Mouse (Mus musculus) neural tube, embryonic 15.5 days (tissue): Measurements from ENCODE around the gene Gemin7. TPM values are rescaled to one million over a fixed set of nuclear protein-coding genes. Genes with fewer than 3 reads are reported as not detected.

Experiments
- ATAC-seq: fragments of 200-750 bp; cut with Nextera tagmentation; 2 replicates; pipeline ENCODE4 v1.8.0; 2017; ENCODE audit warnings: mild to moderate bottlenecking, moderate TSS enrichment, moderate library complexity; ENCODE audit not compliant: low FRiP score
- H3K27ac ChIP-seq: fragments of 300-500 bp; sonication (generic); replicated peaks from 2 replicates; pipeline ENCODE4 v1.5.1; 2015; ENCODE audit warnings: mild to moderate bottlenecking, inconsistent platforms
- H3K27me3 ChIP-seq: fragments of 300-500 bp; sonication (generic); replicated peaks from 2 replicates; pipeline ENCODE4 v1.6.1; 2015; ENCODE audit warnings: inconsistent platforms
- H3K36me3 ChIP-seq: fragments of 300-500 bp; sonication (generic); 2 replicates; pipeline ENCODE4 v1.6.1; 2015; ENCODE audit warnings: inconsistent platforms
- H3K4me1 ChIP-seq: fragments of 300-500 bp; sonication (generic); 2 replicates; pipeline ENCODE4 v1.6.1; 2015; ENCODE audit warnings: inconsistent platforms
- H3K4me2 ChIP-seq: fragments of 300-500 bp; sonication (generic); 2 replicates; pipeline ENCODE4 v1.6.1; 2015; ENCODE audit warnings: inconsistent platforms, mild to moderate bottlenecking, moderate library complexity
- H3K4me3 ChIP-seq: fragments of 300-500 bp; sonication (generic); replicated peaks from 2 replicates; pipeline ENCODE4 v1.5.1; 2015; ENCODE audit warnings: mild to moderate bottlenecking, inconsistent platforms
- H3K9ac ChIP-seq: fragments of 300-500 bp; sonication (generic); replicated peaks from 2 replicates; pipeline ENCODE4 v1.6.1; 2015; ENCODE audit warnings: mild to moderate bottlenecking, inconsistent platforms
- H3K9me3 ChIP-seq: fragments of 300-500 bp; sonication (generic); replicated peaks from 2 replicates; pipeline ENCODE4 v1.6.1; 2016; ENCODE audit warnings: inconsistent platforms
- whole genome bisulfite sequencing: fragments of 180-500 bp; shearing (Covaris S2); methylation state at CpG from one replicate; pipeline ENCODE4 v1.1.7; 2015; ENCODE audit warnings: mixed read lengths; 5-methylcytosine and 5-hydroxymethylcytosine counted together
- polyA plus RNA-seq: library from polyadenylated mRNA; unstranded; fragments of >200 nt; fragmentation: Nextera tagmentation; extraction: Ambion mirVana; gene quantifications from 2 replicates; pipeline ENCODE4 v1.2.1, GENCODE M21; 2015

Gene Gemin7
- polyA plus RNA-seq, 1 experiment from 2014 or later: 145 TPM

DNA sequence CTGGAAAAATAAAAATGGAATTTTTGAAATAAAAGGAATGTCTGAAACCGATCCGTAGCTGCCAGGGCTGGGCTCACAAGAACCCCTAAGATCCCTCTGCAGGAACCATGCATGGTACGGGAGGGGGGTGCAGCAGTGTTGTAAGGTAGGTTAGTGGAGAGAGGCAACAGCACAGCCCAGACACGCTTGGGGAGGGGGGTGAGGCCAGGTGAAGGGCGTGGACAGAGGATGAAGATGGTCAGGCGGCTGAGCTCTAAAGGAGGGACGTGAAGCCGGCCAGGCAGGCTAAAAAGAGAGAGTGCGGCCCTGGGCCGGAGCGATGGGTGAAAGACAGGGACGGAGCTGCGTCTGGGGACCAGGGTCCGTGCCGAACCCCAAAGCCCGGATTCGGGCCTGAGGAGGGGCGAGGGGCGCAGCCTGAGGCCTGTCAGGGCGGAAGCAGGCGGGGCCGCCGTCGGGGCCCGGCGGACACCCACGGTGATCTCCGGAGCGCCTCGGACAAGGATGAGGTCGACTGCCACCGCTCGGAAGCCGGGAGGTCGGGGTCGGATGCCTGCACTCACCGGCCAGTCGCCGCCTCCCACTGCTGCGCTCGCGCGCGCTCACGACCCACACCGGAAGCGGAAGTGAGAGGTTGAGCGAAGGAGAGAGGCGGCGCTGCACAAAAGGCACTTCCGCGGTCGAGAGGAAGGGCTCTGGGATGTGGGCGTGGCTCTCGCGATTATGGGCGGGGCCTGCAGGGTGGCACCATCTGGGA is 26.6 kb upstream of the Gemin7 start, which contains the start of gene Clasrp:
Clasrp (minus strand) TSS at position 638 of the 757 bp plus-strand sequence.
- Histone ChIP-seq H3K27me3 (no peaks in the 10 kb centered on the region), H3K4me1 (peaks cover 45% of the 10 kb centered on the region), H3K36me3 (peaks cover 22% of the 10 kb centered on the region), H3K9me3 (no peaks in the 10 kb centered on the region), H3K4me3 (peak within 1 kb of the TSS; percentile 100), H3K27ac (peak within 1 kb of the TSS; percentile 86), H3K9ac (peak within 1 kb of the TSS; percentile 99), H3K4me2 (peak within 1 kb of the TSS; percentile 92)
- WGBS: 1% methylated on average over 57 of the region's 57 CpGs
- ATAC-seq: peak; percentile 94

- Histone ChIP-seq H3K9me3 (no peaks in the 10 kb centered on the region), H3K4me1 (peaks cover 48% of the 10 kb centered on the region), H3K9ac (peak overlapping the region; percentile 99), H3K36me3 (peaks cover 31% of the 10 kb centered on the region), H3K4me2 (peak overlapping the region; percentile 92), H3K4me3 (peak overlapping the region; percentile 100), H3K27ac (no peak overlapping the region), H3K27me3 (no peaks in the 10 kb centered on the region)
- ATAC-seq: no peak
- WGBS: 84% methylated on average over 12 of the region's 12 CpGs
Observed at GRCm38 (mm10) chr7:19603055-19603454, 25.7 kb upstream of the Gemin7 start.

DNA sequence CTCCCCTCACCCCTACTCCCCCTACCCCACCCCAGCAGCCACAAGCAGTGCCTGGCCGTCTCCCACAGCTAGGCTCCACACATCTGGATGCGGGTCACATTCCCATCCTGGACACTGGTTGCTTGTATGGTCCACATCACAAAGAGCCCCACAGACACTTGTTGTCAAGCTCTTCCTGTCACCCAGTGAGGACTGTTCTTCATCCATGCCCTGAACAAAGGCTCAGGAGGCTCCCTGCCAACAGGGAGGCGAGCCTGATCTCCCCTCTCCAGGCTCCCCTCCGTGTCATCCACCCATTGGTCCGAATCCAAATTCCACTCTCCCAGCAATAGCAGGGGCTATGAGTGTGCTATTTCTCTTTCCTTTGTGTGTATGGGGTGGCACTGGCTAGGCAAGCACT is 23.2 kb upstream of the Gemin7 start:
- peak overlapping the region; percentile 70 for H3K27ac ChIP-seq
- peaks cover 48% of the 10 kb centered on the region for H3K4me1 ChIP-seq
- H3K4me3 ChIP-seq: no peak overlapping the region
- no peaks in the 10 kb centered on the region for H3K9me3 ChIP-seq
- peak; percentile 54 for ATAC-seq
- no peak overlapping the region; the same call in 1 of the 2 replicates for H3K4me2 ChIP-seq
- no peak overlapping the region for H3K9ac ChIP-seq
- 44% methylated on average over 5 of the region's 5 CpGs for WGBS
- no peaks in the 10 kb centered on the region for H3K27me3 ChIP-seq
- peaks cover 46% of the 10 kb centered on the region for H3K36me3 ChIP-seq

DNA sequence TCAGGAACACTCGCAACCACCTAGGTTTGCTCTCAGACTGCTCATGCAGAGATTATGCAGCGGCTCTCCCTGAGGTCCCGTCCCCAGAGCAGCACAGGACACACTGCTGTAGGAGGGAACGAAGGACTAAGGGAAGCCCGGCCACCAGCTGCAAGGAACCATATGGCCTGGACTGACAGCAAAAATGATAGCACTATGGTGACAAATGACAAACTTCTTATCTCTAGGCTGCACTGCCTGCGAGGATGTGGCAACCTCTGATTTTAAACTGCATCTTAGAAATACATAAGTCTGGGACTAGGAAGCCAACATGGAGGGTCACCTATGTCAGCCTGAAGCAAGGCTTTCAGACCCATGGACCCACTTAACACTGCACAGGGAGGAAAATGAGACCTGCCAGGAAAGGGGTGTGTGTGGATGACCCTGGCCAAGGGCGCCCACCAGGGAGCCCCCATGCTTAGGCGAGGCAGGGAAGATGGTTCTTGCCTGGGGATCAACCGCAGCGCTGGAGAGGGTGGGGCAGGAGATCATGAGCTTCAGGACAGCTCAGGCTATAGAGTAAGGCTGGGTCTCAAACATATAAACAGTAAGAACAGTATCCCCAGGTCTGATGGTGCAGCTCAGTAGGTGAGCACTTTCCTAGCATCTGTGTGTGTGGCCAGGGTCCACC is 15.8 kb upstream of the Gemin7 start:
- Histone ChIP-seq H3K27ac (no peak overlapping the region), H3K27me3 (no peaks in the 10 kb centered on the region), H3K36me3 (peaks cover 84% of the 10 kb centered on the region), H3K4me3 (no peak overlapping the region), H3K4me1 (no peaks in the 10 kb centered on the region; the same call in 1 of the 2 replicates), H3K9ac (no peak overlapping the region), H3K4me2 (no peak overlapping the region), H3K9me3 (no peaks in the 10 kb centered on the region)
- no peak for ATAC-seq
- WGBS: 92% methylated on average over 10 of the region's 10 CpGs

GRCm38 (mm10) chr7:19589917-19590316 is 12.5 kb upstream of the Gemin7 start:
- Histone ChIP-seq H3K9me3 (no peaks in the 10 kb centered on the region), H3K27me3 (no peaks in the 10 kb centered on the region), H3K4me1 (no peaks in the 10 kb centered on the region), H3K9ac (no peak overlapping the region), H3K36me3 (peaks cover 94% of the 10 kb centered on the region), H3K4me3 (no peak overlapping the region), H3K27ac (no peak overlapping the region), H3K4me2 (no peak overlapping the region)
- peak; percentile 36 for ATAC-seq
- WGBS: 63% methylated on average over 3 of the region's 3 CpGs

DNA sequence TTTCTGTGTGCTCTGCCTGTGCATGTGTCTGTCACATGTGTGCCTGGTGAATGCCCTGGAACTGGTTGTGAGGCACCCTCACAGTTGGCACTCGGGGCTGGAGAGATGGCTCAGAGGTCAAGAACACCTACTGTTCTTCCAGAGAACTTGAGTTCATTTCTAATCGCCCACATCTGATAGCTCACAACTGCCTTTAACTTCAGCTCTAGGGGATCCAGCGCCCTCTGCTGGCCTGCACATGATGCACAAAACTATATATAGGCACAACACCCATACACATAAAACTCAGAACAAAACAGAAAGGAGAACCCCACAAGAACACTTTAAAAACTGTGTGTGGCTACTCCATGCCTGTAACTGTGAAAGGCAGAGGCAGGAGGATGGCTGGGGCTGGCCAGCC is 11.8 kb upstream of the Gemin7 start:
- Histone ChIP-seq H3K4me2 (no peak overlapping the region), H3K4me3 (no peak overlapping the region), H3K9ac (no peak overlapping the region), H3K4me1 (no peaks in the 10 kb centered on the region), H3K36me3 (peaks cover 97% of the 10 kb centered on the region), H3K9me3 (no peaks in the 10 kb centered on the region), H3K27ac (no peak overlapping the region), H3K27me3 (no peaks in the 10 kb centered on the region)
- WGBS: 52% methylated on average over 3 of the region's 3 CpGs
- no peak for ATAC-seq

- no peaks in the 10 kb centered on the region for H3K4me1 ChIP-seq
- whole genome bisulfite sequencing: 81% methylated on average over 43 of the region's 46 CpGs
- no peak overlapping the region for H3K9ac ChIP-seq
- H3K27me3 ChIP-seq: no peaks in the 10 kb centered on the region
- H3K4me3 ChIP-seq: no peak overlapping the region
- H3K4me2 ChIP-seq: no peak overlapping the region
- no peak for ATAC-seq
- H3K36me3 ChIP-seq: peaks cover 94% of the 10 kb centered on the region
- H3K27ac ChIP-seq: no peak overlapping the region
- no peaks in the 10 kb centered on the region for H3K9me3 ChIP-seq
Observed at GRCm38 (mm10) chr7:19586269-19586668, 8.9 kb upstream of the Gemin7 start.

- H3K36me3 ChIP-seq: peaks cover 52% of the 10 kb centered on the region
- H3K4me2 ChIP-seq: no peak overlapping the region
- no peak overlapping the region for H3K9ac ChIP-seq
- H3K27ac ChIP-seq: no peak overlapping the region
- peaks cover 51% of the 10 kb centered on the region for H3K27me3 ChIP-seq
- ATAC-seq: 0 out of 2 replicates have a peak, but pooled peaks have one; percentile 23
- H3K4me3 ChIP-seq: no peak overlapping the region
- no peaks in the 10 kb centered on the region for H3K9me3 ChIP-seq
- H3K4me1 ChIP-seq: peaks cover 12% of the 10 kb centered on the region
- 89% methylated on average over 8 of the region's 8 CpGs for WGBS
Observed at GRCm38 (mm10) chr7:19580634-19581033, 3.2 kb upstream of the Gemin7 start.

DNA sequence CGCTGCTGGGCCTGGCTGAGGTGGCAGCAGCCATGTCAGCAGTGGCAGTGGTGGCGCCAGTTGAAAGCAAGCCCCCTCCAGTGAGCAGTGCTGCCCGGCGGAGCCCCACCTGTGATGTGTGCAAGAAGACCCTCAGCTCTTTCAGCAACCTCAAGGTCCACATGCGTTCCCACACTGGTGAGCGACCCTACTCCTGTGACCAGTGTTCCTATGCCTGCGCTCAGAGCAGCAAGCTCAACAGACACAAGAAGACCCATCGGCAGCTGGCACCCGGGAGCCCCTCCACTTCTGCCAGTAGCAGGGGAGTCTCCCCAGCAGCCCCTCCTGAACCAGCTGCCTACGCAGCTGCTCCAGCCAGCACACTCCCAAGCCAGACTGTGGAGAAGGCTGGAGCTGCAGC is 2.4 kb upstream of the Gemin7 start:
- Histone ChIP-seq H3K36me3 (peaks cover 44% of the 10 kb centered on the region), H3K4me1 (peaks cover 12% of the 10 kb centered on the region), H3K4me3 (no peak overlapping the region), H3K27me3 (peaks cover 55% of the 10 kb centered on the region), H3K9ac (no peak overlapping the region), H3K27ac (no peak overlapping the region), H3K4me2 (no peak overlapping the region), H3K9me3 (no peaks in the 10 kb centered on the region)
- no peak for ATAC-seq
- WGBS: 85% methylated on average over 10 of the region's 10 CpGs

DNA sequence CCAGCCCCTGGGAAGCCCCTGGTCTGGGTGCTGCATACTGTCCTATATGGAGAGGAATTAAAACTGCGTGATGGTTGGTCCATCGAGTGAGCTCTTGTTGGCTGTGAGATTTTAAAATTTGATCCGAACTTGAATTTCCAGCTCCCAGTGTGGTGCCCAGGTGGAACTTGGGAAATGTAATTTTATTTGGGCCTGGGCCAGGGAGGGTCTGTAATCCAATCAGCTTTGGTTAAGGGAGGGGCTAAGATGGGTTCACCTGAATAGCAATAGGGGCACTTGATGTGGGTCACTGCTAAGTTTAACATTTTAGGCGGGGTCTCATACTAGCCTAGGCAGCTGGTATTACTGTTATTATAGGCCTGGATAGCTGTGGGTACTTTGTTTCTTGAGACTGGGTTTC is 1.0 kb upstream of the Gemin7 start:
- no peak overlapping the region for H3K27ac ChIP-seq
- H3K27me3 ChIP-seq: peaks cover 55% of the 10 kb centered on the region
- H3K9ac ChIP-seq: no peak overlapping the region
- WGBS: 64% methylated on average over 4 of the region's 4 CpGs
- no peaks in the 10 kb centered on the region for H3K9me3 ChIP-seq
- no peak for ATAC-seq
- H3K4me1 ChIP-seq: peaks cover 21% of the 10 kb centered on the region
- H3K36me3 ChIP-seq: peaks cover 31% of the 10 kb centered on the region
- H3K4me3 ChIP-seq: no peak overlapping the region
- no peak overlapping the region for H3K4me2 ChIP-seq

- Histone ChIP-seq H3K4me3 (peak overlapping the region; percentile 30), H3K9me3 (no peaks in the 10 kb centered on the region), H3K9ac (no peak overlapping the region), H3K36me3 (peaks cover 29% of the 10 kb centered on the region), H3K4me2 (peak overlapping the region; percentile 59), H3K4me1 (peaks cover 22% of the 10 kb centered on the region), H3K27ac (no peak overlapping the region), H3K27me3 (peaks cover 55% of the 10 kb centered on the region)
- no peak for ATAC-seq
- 18% methylated on average over 10 of the region's 10 CpGs for WGBS
Observed at GRCm38 (mm10) chr7:19577877-19578414, 551 bp upstream of the Gemin7 start.

- Histone ChIP-seq H3K27ac (no peak overlapping the region), H3K4me2 (no peak overlapping the region), H3K9ac (no peak overlapping the region), H3K4me1 (peaks cover 41% of the 10 kb centered on the region), H3K36me3 (peaks cover 7% of the 10 kb centered on the region), H3K27me3 (peaks cover 52% of the 10 kb centered on the region), H3K9me3 (no peaks in the 10 kb centered on the region), H3K4me3 (no peak overlapping the region)
- 65% methylated on average over 3 of the region's 3 CpGs for WGBS
- no peak for ATAC-seq
Observed at GRCm38 (mm10) chr7:19575559-19575958, 1.8 kb downstream of the Gemin7 start.
